Comparison of ENCODE assay signal across 8 mouse cellular contexts in genomic region chr3:129303941-129304340, GRCm38 (mm10). TPM values are rescaled to one million over a fixed set of nuclear protein-coding genes. Genes with fewer than 3 reads are reported as not detected.
DNase-seq lines count a peak whose midpoint lies in the region; ATAC-seq and TF ChIP-seq lines count a peak whose summit lies in the region.

No protein-coding gene starts in this region.

- peak; percentile 77 for DNase-seq in hindbrain, embryonic 11.5 days (ENCODE audit: low spot score)
- DNase-seq in 3T3-L1 (ENCODE audit: low read depth, low spot score) (peak; percentile 72), ES-E14 (ENCODE audit: low read depth, low spot score) (peak; percentile 19)
- DNase-seq in embryo, embryonic 10.5 days (ENCODE audit: low spot score): peak; percentile 87
- DNase-seq in left cerebral cortex, postnatal 4 days: peak; percentile 12
- DNase-seq in telencephalon, adult 2 months (ENCODE audit: low read depth, low spot score): peak; percentile 28
- no peak for DNase-seq in gastrocnemius, adult 8-10 months (ENCODE audit: low spot score in 2 of 2)

- in situ Hi-C loops in ES-E14 (cut with MboI; ENCODE audit: low sequenced_read_pairs in 2 of 2, unreplicated experiment in 2 of 2): loop anchor here (5.0 to 10.0 kb wide), 2 partner anchors 381 to 383 kb away; no protein-coding TSS in a partner anchor

- H3K27me3 ChIP-seq in hindbrain, embryonic 11.5 days (ENCODE audit: control insufficient read depth, insufficient read depth, low read length): no peaks in the 10 kb centered on the region
- no peaks in the 10 kb centered on the region for H3K27me3 ChIP-seq in hindbrain, embryonic 12.5 days

- H3K36me3 ChIP-seq in hindbrain, embryonic 11.5 days (ENCODE audit: control insufficient read depth, insufficient read depth, low read length): no peaks in the 10 kb centered on the region
- H3K36me3 ChIP-seq in hindbrain, embryonic 12.5 days: no peaks in the 10 kb centered on the region
- no peaks in the 10 kb centered on the region for H3K36me3 ChIP-seq in ES-E14 (ENCODE audit: control insufficient read depth, insufficient read depth, low read length, poor library complexity, severe bottlenecking)

- no peak overlapping the region for H3K4me2 ChIP-seq in hindbrain, embryonic 11.5 days (replicated peaks; ENCODE audit: low read depth, low read length)
- H3K4me2 ChIP-seq in hindbrain, embryonic 12.5 days (replicated peaks): no peak overlapping the region

- no peak overlapping the region for H3K27ac ChIP-seq in hindbrain, embryonic 11.5 days (ENCODE audit: low read depth, low read length)
- H3K27ac ChIP-seq in hindbrain, embryonic 12.5 days: no peak overlapping the region
- no peak overlapping the region for H3K27ac ChIP-seq in ES-E14 (ENCODE audit: insufficient read depth, low read depth, low read length, poor library complexity, severe bottlenecking)

- H3K4me3 ChIP-seq in hindbrain, embryonic 11.5 days (ENCODE audit: low read depth, low read length): no peak overlapping the region
- no peak overlapping the region for H3K4me3 ChIP-seq in hindbrain, embryonic 12.5 days
- H3K4me3 ChIP-seq in ES-E14 (ENCODE audit: insufficient read depth in 1 of 2, low read depth in 1 of 2, low read length in 2 of 2, poor library complexity in 1 of 2, severe bottlenecking in 1 of 2): no peak overlapping the region

- H3K9me3 ChIP-seq in hindbrain, embryonic 11.5 days (ENCODE audit: control insufficient read depth, low read length): no peaks in the 10 kb centered on the region
- no peaks in the 10 kb centered on the region for H3K9me3 ChIP-seq in hindbrain, embryonic 12.5 days (replicated peaks)
- no peaks in the 10 kb centered on the region for H3K9me3 ChIP-seq in ES-E14 (ENCODE audit: control insufficient read depth, insufficient read depth, low read depth, low read length)

- WGBS in hindbrain, embryonic 11.5 days: 11% methylated on average over 3 of the region's 3 CpGs
- 16% methylated on average over 3 of the region's 3 CpGs for WGBS in hindbrain, embryonic 12.5 days

- no peak for ATAC-seq in hindbrain, embryonic 11.5 days (ENCODE audit: low FRiP score)
- no peak for ATAC-seq in hindbrain, embryonic 12.5 days (ENCODE audit: low FRiP score)

- intact Hi-C loops in left cerebral cortex, postnatal 4 days (cut with DNase I): loop anchor here (5.0 to 10.0 kb wide), 3 partner anchors 383 to 1299 kb away; no protein-coding TSS in a partner anchor

- no peaks in the 10 kb centered on the region for H3K4me1 ChIP-seq in hindbrain, embryonic 11.5 days (replicated peaks; ENCODE audit: control insufficient read depth, insufficient read depth, low read length)
- peaks cover 4% of the 10 kb centered on the region; the same call in 1 of the 2 replicates for H3K4me1 ChIP-seq in hindbrain, embryonic 12.5 days
- H3K4me1 ChIP-seq in ES-E14 (ENCODE audit: control insufficient read depth in 2 of 2, insufficient read depth in 2 of 2, low read length in 2 of 2, poor library complexity in 1 of 2): no peaks in the 10 kb centered on the region; a peak in 1 of 4 replicates

- no peak overlapping the region for H3K9ac ChIP-seq in hindbrain, embryonic 11.5 days (ENCODE audit: low read depth, low read length)
- H3K9ac ChIP-seq in hindbrain, embryonic 12.5 days: no peak overlapping the region
- H3K9ac ChIP-seq in ES-E14 (ENCODE audit: insufficient read depth, low read depth, low read length, poor library complexity, severe bottlenecking): no peak overlapping the region

TF ChIP-seq in ES-E14, 5 proteins besides CTCF, POLR2A, EP300 and RAD21:
- TF ChIP-seq ZC3H11A (IDR thresholded peaks at IDR 0.05; ENCODE audit: borderline replicate concordance, low read depth, low read length) (peak; percentile 89), CHD2 (IDR thresholded peaks at IDR 0.05; ENCODE audit: low read depth, low read length) (no peak), ZNF384 (IDR thresholded peaks at IDR 0.05; ENCODE audit: low read depth, low read length) (no peak), HCFC1 (IDR thresholded peaks at IDR 0.05; ENCODE audit: borderline replicate concordance, insufficient read depth, low read length) (no peak)

RNA-seq across cellular contexts. Expression of gene Enpep, which starts 28.6 kb away (rescaled TPM):
- 0.39 and 0.49 TPM in 2 replicates for polyA plus RNA-seq in hindbrain, embryonic 11.5 days (2014; fragmentation: Nextera tagmentation; extraction: Ambion mirVana)
- polyA plus RNA-seq in hindbrain, embryonic 12.5 days (2016; fragmentation: Nextera tagmentation; extraction: Ambion mirVana): 1.6 and 2.2 TPM in 2 replicates
- 0.16 and 0.54 TPM in 2 replicates for total RNA-seq in ES-E14 (2012; rRNA removed)
- 1 to 10 TPM; 1.4 to 2.2 TPM for total RNA-seq in left cerebral cortex, postnatal 4 days (2021)
- 1 to 10 TPM in 3 of 4 experiments, under 1 TPM in 1; 0.77 to 2.9 (median 1.6) TPM for total RNA-seq in gastrocnemius, adult 8-10 months (2022)

Comparison
In these comparisons a context has a peak if more than half of its experiments do, and no peak if none do; other contexts are left out.
1. DNase-seq: peak in hindbrain, embryonic 11.5 days (single experiment), 3T3-L1 (single experiment), ES-E14 (single experiment), embryo, embryonic 10.5 days (single experiment), left cerebral cortex, postnatal 4 days (single experiment) and telencephalon, adult 2 months (single experiment); none in gastrocnemius, adult 8-10 months (0 of 2).